Mouse (Mus musculus): ENCODE results near the gene Mt4.
A peak's percentile ranks its signal among the peaks of the same experiment; 100 is the strongest.

DNA sequence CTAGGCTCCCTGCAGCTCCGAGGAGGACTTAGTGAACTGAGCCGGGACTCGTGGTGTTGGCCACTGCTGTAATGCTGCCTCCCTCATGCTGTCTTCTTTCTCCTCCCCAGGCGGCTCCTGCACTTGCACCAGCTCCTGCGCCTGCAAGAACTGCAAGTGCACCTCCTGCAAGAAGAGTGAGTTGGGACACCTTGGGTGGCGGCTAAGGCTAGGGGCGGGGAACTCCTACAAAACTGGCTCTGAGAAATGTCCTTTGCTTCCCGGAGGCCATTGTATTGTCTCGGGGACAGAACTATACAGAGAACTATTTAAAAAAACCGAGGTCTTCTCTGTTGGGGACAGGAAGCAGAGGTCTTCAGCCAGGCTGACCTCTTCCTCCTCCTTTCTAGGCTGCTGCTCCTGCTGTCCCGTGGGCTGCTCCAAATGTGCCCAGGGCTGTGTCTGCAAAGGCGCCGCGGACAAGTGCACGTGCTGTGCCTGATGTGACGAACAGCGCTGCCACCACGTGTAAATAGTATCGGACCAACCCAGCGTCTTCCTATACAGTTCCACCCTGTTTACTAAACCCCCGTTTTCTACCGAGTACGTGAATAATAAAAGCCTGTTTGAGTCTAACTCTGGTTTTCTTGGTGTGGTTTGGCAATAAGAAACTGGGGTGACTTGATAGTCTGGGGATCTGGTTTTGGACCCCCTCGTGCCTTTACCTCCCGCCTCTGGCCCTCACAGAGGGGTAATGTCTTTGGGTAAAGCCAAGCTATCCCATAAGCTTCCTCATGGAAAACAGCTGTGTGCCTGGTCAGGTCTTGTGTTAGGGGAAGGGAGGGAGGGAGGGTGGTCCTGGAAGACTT is 42.9 kb downstream of the Mt4 start:
- TF ChIP-seq POLR2A (IDR thresholded peaks at IDR 0.05; ENCODE audit: insufficient read depth, low read depth, low read length) (no peak; the same call in 1 of the 2 replicates), CTCF (IDR thresholded peaks at IDR 0.05) (no peak), EP300 (IDR thresholded peaks at IDR 0.05; ENCODE audit: insufficient read depth, low read depth, low read length) (peak; percentile 31; the same call in 1 of the 2 replicates)

All from heart, adult 2 months (tissue).